Mouse (Mus musculus) spleen, postnatal 36 days (tissue): ENCODE measurements around the gene Chrna1.

Experiments used
- DNase-seq, 2 experiments: peaks; one replicate each; pipeline ENCODE4 v3.0.0; 2022; ENCODE audit warnings: low spot score in 2 of 2, mixed read lengths in 1 of 2

The Chrna1 gene

GRCm38 (mm10) chr2:73580166-73580565 is at the start of gene Chrna1:
Gene Chrna1 (minus strand): TSS chr2:73580338.
- no peak for DNase-seq

GRCm38 (mm10) chr2:73618486-73619052 is 38.4 kb upstream of the Chrna1 start:
- no peak for DNase-seq

GRCm38 (mm10) chr2:73616434-73617057 is 36.4 kb upstream of the Chrna1 start:
- DNase-seq = no peak

- no peak for DNase-seq
Observed at GRCm38 (mm10) chr2:73615456-73615855, 35.3 kb upstream of the Chrna1 start.

- DNase-seq = no peak
Observed at GRCm38 (mm10) chr2:73614303-73614702, 34.2 kb upstream of the Chrna1 start.

GRCm38 (mm10) chr2:73612941-73613340 is 32.8 kb upstream of the Chrna1 start:
- no peak for DNase-seq

- DNase-seq = no peak
Observed at GRCm38 (mm10) chr2:73612367-73612914, 32.3 kb upstream of the Chrna1 start.

- DNase-seq = no peak
Observed at GRCm38 (mm10) chr2:73611798-73612197, 31.7 kb upstream of the Chrna1 start.

GRCm38 (mm10) chr2:73609724-73610210 is 29.6 kb upstream of the Chrna1 start:
- no peak for DNase-seq

- no peak for DNase-seq
Observed at GRCm38 (mm10) chr2:73609067-73609723, 29.1 kb upstream of the Chrna1 start.

- DNase-seq = no peak
Observed at GRCm38 (mm10) chr2:73608391-73608790, 28.3 kb upstream of the Chrna1 start.

GRCm38 (mm10) chr2:73607609-73608008 is 27.5 kb upstream of the Chrna1 start:
- no peak for DNase-seq

- no peak for DNase-seq
Observed at GRCm38 (mm10) chr2:73607146-73607545, 27.0 kb upstream of the Chrna1 start.

- no peak for DNase-seq
Observed at GRCm38 (mm10) chr2:73606616-73607015, 26.5 kb upstream of the Chrna1 start.

- DNase-seq = no peak
Observed at GRCm38 (mm10) chr2:73605077-73605476, 24.9 kb upstream of the Chrna1 start.

GRCm38 (mm10) chr2:73604579-73604978 is 24.4 kb upstream of the Chrna1 start:
- no peak for DNase-seq

GRCm38 (mm10) chr2:73600650-73601049 is 20.5 kb upstream of the Chrna1 start:
- DNase-seq = no peak

- DNase-seq = no peak
Observed at GRCm38 (mm10) chr2:73597772-73598171, 17.6 kb upstream of the Chrna1 start.

- DNase-seq = no peak
Observed at GRCm38 (mm10) chr2:73596786-73597185, 16.6 kb upstream of the Chrna1 start.

- DNase-seq = no peak
Observed at GRCm38 (mm10) chr2:73596326-73596725, 16.2 kb upstream of the Chrna1 start.

- no peak for DNase-seq
Observed at GRCm38 (mm10) chr2:73593101-73593439, 12.9 kb upstream of the Chrna1 start.

GRCm38 (mm10) chr2:73592231-73593100 is 12.3 kb upstream of the Chrna1 start:
- DNase-seq = no peak
